In genomic region chr3:108717896-108718502, GRCm38 (mm10) we compare ENCODE assay signal across 19 mouse cellular contexts. TPM values are rescaled to one million over a fixed set of nuclear protein-coding genes. Genes with fewer than 3 reads are reported as not detected.
DNase-seq lines count a peak whose midpoint lies in the region; ATAC-seq and TF ChIP-seq lines count a peak whose summit lies in the region.
"Had no signal": no experiment of that assay in that cellular context is flagged by ENCODE, and none has a peak within 500 bp of the region (broad histone marks: within the 10 kb centered on the region; RNA-seq: fewer than 3 reads in every experiment).

No protein-coding gene starts in this region.

- H3K4me1 ChIP-seq in erythroblast, embryonic 14.5 days (ENCODE audit: control insufficient read depth): peaks cover 68% of the 10 kb centered on the region
- H3K4me1 ChIP-seq in liver, embryonic 14.5 days (replicated peaks; ENCODE audit: control insufficient read depth in 2 of 2, insufficient read depth in 2 of 2, low read length in 1 of 2): peaks cover 27 to 40% of the 10 kb centered on the region in 2 experiments
- H3K4me1 ChIP-seq in forebrain, embryonic 10.5 days: peaks cover 31% of the 10 kb centered on the region

- no peaks in the 10 kb centered on the region for H3K9me3 ChIP-seq in erythroblast, embryonic 14.5 days (ENCODE audit: control insufficient read depth, low read length)
- H3K9me3 ChIP-seq in liver, embryonic 14.5 days (ENCODE audit: control insufficient read depth, low read length): no peaks in the 10 kb centered on the region
- H3K9me3 ChIP-seq in forebrain, embryonic 10.5 days: no peaks in the 10 kb centered on the region; the same call in 1 of the 2 replicates
- H3K9me3 ChIP-seq: heart, embryonic 15.5 days; limb, embryonic 12.5 days had no signal

- no peak for ATAC-seq in erythroblast, adult 5-6 weeks (replicated peaks; ENCODE audit: low FRiP score, poor library complexity, severe bottlenecking)
- ATAC-seq in activated CD4-positive, CD25-positive, alpha-beta regulatory T cell, adult 4 months: peak; percentile 34
- ATAC-seq in liver, embryonic 14.5 days (ENCODE audit: insufficient read depth): no peak
- peak; percentile 50; the same call in 1 of the 2 replicates for ATAC-seq in neutrophil, adult 5-6 weeks (ENCODE audit: extremely low read depth, insufficient number of reproducible peaks, low FRiP score, poor library complexity, severe bottlenecking)
- ATAC-seq: hindbrain, embryonic 16.5 days had no signal

- 0 out of 2 replicates have a peak overlapping the region, but pooled peaks have one; percentile 21 for H3K27ac ChIP-seq in liver, embryonic 14.5 days
- H3K27ac ChIP-seq in forebrain, embryonic 10.5 days: no peak overlapping the region
- H3K27ac ChIP-seq: heart, embryonic 15.5 days; limb, embryonic 12.5 days; macrophage had no signal

- peak overlapping the region; percentile 12; the same call in 1 of the 2 replicates for H3K4me2 ChIP-seq in liver, embryonic 14.5 days (ENCODE audit: low read depth)
- H3K4me2 ChIP-seq: heart, embryonic 15.5 days had no signal

- WGBS in liver, embryonic 14.5 days (ENCODE audit: insufficient replicate concordance): 30% methylated on average over 3 of the region's 3 CpGs
- WGBS in forebrain, embryonic 10.5 days: 94% methylated on average over 3 of the region's 3 CpGs

- TF ChIP-seq EP300 in liver, embryonic 14.5 days (IDR thresholded peaks at IDR 0.05; ENCODE audit: low read depth): no peak

- no peaks in the 10 kb centered on the region for H3K27me3 ChIP-seq in erythroblast, embryonic 14.5 days (ENCODE audit: control insufficient read depth)
- H3K27me3 ChIP-seq in liver, embryonic 14.5 days (ENCODE audit: control insufficient read depth, insufficient read depth, low read length): no peaks in the 10 kb centered on the region
- H3K27me3 ChIP-seq in forebrain, embryonic 10.5 days (ENCODE audit: poor library complexity, severe bottlenecking): no peaks in the 10 kb centered on the region
- H3K27me3 ChIP-seq: heart, embryonic 15.5 days; limb, embryonic 12.5 days had no signal

- peak in 1 of 3 experiments; percentile 23 for DNase-seq in liver, embryonic 14.5 days (ENCODE audit: low read depth in 3 of 3, low spot score in 3 of 3)
- DNase-seq in Muller cell, postnatal 12 days (ENCODE audit: inconsistent ontology term): no peak
- no peak for DNase-seq in heart, adult 9 months (ENCODE audit: low spot score in 2 of 2)
- no peak for DNase-seq in forebrain, embryonic 10.5 days (ENCODE audit: extremely low spot score, low spot score)
- DNase-seq: adrenal gland, postnatal 25 days; cerebellum, adult 11-12 months; gastrocnemius, postnatal 10 days; kidney, postnatal 10 days; right cerebral cortex, adult 18-20 months had no signal

- H3K36me3 ChIP-seq in erythroblast, embryonic 14.5 days (ENCODE audit: control insufficient read depth): peaks cover 61% of the 10 kb centered on the region
- no peaks in the 10 kb centered on the region; the same call in 1 of the 2 replicates for H3K36me3 ChIP-seq in liver, embryonic 14.5 days (replicated peaks; ENCODE audit: control insufficient read depth, insufficient read depth, low read depth)
- H3K36me3 ChIP-seq in forebrain, embryonic 10.5 days (replicated peaks): peaks cover 42% of the 10 kb centered on the region
- H3K36me3 ChIP-seq: heart, embryonic 15.5 days had no signal

- no peak overlapping the region for H3K9ac ChIP-seq in liver, embryonic 14.5 days (replicated peaks)
- H3K9ac ChIP-seq: heart, embryonic 15.5 days; limb, embryonic 12.5 days had no signal

- H3K4me3 ChIP-seq in erythroblast, embryonic 14.5 days (replicated peaks): peak overlapping the region; percentile 30
- no peak overlapping the region for H3K4me3 ChIP-seq in liver, embryonic 14.5 days (ENCODE audit: insufficient read depth in 1 of 2, low read depth in 2 of 2, low read length in 2 of 2)
- H3K4me3 ChIP-seq in forebrain, embryonic 10.5 days: no peak overlapping the region
- H3K4me3 ChIP-seq: heart, embryonic 15.5 days; limb, embryonic 12.5 days had no signal

- TF ChIP-seq CTCF in liver, embryonic 14.5 days (IDR thresholded peaks at IDR 0.05; ENCODE audit: low read depth): no peak

RNA-seq across cellular contexts. Expression of gene Gpsm2, which starts 4.1 kb away (rescaled TPM):
- 2.1 and 2.9 TPM in 2 replicates for polyA plus RNA-seq in erythroblast, embryonic 14.5 days (2012)
- total RNA-seq in erythroblast, adult 5-6 weeks (2015; ENCODE audit: low replicate concordance): 8.2 and 25.0 TPM in 2 replicates
- 47.5 and 64.2 TPM in 2 replicates for total RNA-seq in erythroblast, adult 5-6 weeks (2017; ENCODE audit: low replicate concordance)
- 1 to 10 TPM; 4.3 to 5.5 TPM for polyA plus RNA-seq in activated CD4-positive, CD25-positive, alpha-beta regulatory T cell, adult 4 months (2017; shearing (Covaris generic))
- polyA plus RNA-seq in liver, embryonic 14.5 days (2012; rRNA removed): 10.3 and 20.1 TPM in 2 replicates
- 48.6 and 49.4 TPM in 2 replicates for polyA plus RNA-seq in liver, embryonic 14.5 days (2014; fragmentation: Nextera tagmentation; extraction: Ambion mirVana)
- 1.6 and 1.7 TPM in 2 replicates for total RNA-seq in neutrophil, adult 5-6 weeks (2017)
- 103 and 104 TPM in 2 replicates for polyA plus RNA-seq in forebrain, embryonic 10.5 days (2016; fragmentation: Nextera tagmentation; extraction: Ambion mirVana)

RNA-seq across cellular contexts. Expression of gene Aknad1, which starts 21.5 kb away (rescaled TPM):
- 0.01 and 0.04 TPM in 2 replicates for polyA plus RNA-seq in erythroblast, embryonic 14.5 days (2012)
- 1.3 and 6.3 TPM in 2 replicates for total RNA-seq in erythroblast, adult 5-6 weeks (2015; ENCODE audit: low replicate concordance)
- 1.6 and 8.6 TPM in 2 replicates for total RNA-seq in erythroblast, adult 5-6 weeks (2017; ENCODE audit: low replicate concordance)
- polyA plus RNA-seq in activated CD4-positive, CD25-positive, alpha-beta regulatory T cell, adult 4 months (2017; shearing (Covaris generic)): not detected
- polyA plus RNA-seq in liver, embryonic 14.5 days (2012; rRNA removed): 0.70 and 0.88 TPM in 2 replicates
- polyA plus RNA-seq in liver, embryonic 14.5 days (2014; fragmentation: Nextera tagmentation; extraction: Ambion mirVana): 0.30 and 0.53 TPM in 2 replicates
- not detected in 2 replicates for total RNA-seq in neutrophil, adult 5-6 weeks (2017)
- polyA plus RNA-seq in forebrain, embryonic 10.5 days (2016; fragmentation: Nextera tagmentation; extraction: Ambion mirVana): not detected in 2 replicates
- total RNA-seq: adrenal gland, postnatal 25 days; layer of hippocampus, postnatal 25 days had no signal
- polyA plus RNA-seq: forebrain, embryonic 11.5 days; heart, embryonic 15.5 days; hindbrain, embryonic 16.5 days; macrophage had no signal

Comparison
In these comparisons a context has a peak if more than half of its experiments do, and no peak if none do; other contexts are left out.
1. ATAC-seq: peak in activated CD4-positive, CD25-positive, alpha-beta regulatory T cell, adult 4 months (single experiment) and neutrophil, adult 5-6 weeks (single experiment); none in erythroblast, adult 5-6 weeks (single experiment) and liver, embryonic 14.5 days (single experiment).